Mouse (Mus musculus): ENCODE measurements around the gene Ctbp2. TPM values are rescaled to one million over a fixed set of nuclear protein-coding genes. Genes with fewer than 3 reads are reported as not detected.
"Not testable (repeated sequence)": the region's sequence is repeated elsewhere in the genome, so short reads cannot be mapped to it uniquely, and the experiment has no call there.

Gene Ctbp2
- total RNA-seq, 2 experiments from 2014 or later: 30.1 to 30.6 TPM

- no peak overlapping the region for H3K27ac ChIP-seq
- no peak for TF ChIP-seq CTCF (IDR thresholded peaks at IDR 0.05)
- no peak overlapping the region for H3K4me3 ChIP-seq
- no peak for DNase-seq (ENCODE audit: extremely low spot score in 1 of 2, low spot score in 2 of 2)
- intact Hi-C loops (cut with DNase I): no loop called here
These were observed 7.6 kb downstream of the Ctbp2 start for GRCm38 (mm10) chr7:133116542-133116941.

- no peak overlapping the region for H3K27ac ChIP-seq
- H3K4me3 ChIP-seq: no peak overlapping the region
- intact Hi-C loops (cut with DNase I): no loop called here
- TF ChIP-seq CTCF (IDR thresholded peaks at IDR 0.05): no peak
- no peak for DNase-seq (ENCODE audit: extremely low spot score in 1 of 2, low spot score in 2 of 2)
These were observed 8.3 kb downstream of the Ctbp2 start for GRCm38 (mm10) chr7:133115886-133116285.

- no peak for DNase-seq (ENCODE audit: extremely low spot score in 1 of 2, low spot score in 2 of 2)
- no peak overlapping the region for H3K27ac ChIP-seq
- no peak for TF ChIP-seq CTCF (IDR thresholded peaks at IDR 0.05)
- intact Hi-C loops (cut with DNase I): no loop called here
- no peak overlapping the region for H3K4me3 ChIP-seq
These were observed 9.2 kb downstream of the Ctbp2 start for GRCm38 (mm10) chr7:133114847-133115470.

GRCm38 (mm10) chr7:133113185-133113895 is 10.8 kb downstream of the Ctbp2 start:
- H3K27ac ChIP-seq: no peak overlapping the region
- no peak for DNase-seq (ENCODE audit: extremely low spot score in 1 of 2, low spot score in 2 of 2)
- peak; percentile 37 for TF ChIP-seq CTCF (IDR thresholded peaks at IDR 0.05)
- intact Hi-C loops (cut with DNase I): loop anchor here (2.0 kb wide), 1 partner anchor 81 kb away; no protein-coding TSS in a partner anchor
- H3K4me3 ChIP-seq: no peak overlapping the region

GRCm38 (mm10) chr7:133112351-133112831 is 11.8 kb downstream of the Ctbp2 start:
- no peak for DNase-seq (ENCODE audit: extremely low spot score in 1 of 2, low spot score in 2 of 2)
- Histone ChIP-seq H3K4me3 (no peak overlapping the region), H3K27ac (no peak overlapping the region)
- intact Hi-C loops (cut with DNase I): loop anchor here (2.0 kb wide), 1 partner anchor 80 kb away; no protein-coding TSS in a partner anchor
- TF ChIP-seq CTCF (IDR thresholded peaks at IDR 0.05): no peak

GRCm38 (mm10) chr7:133109442-133109841 is 14.7 kb downstream of the Ctbp2 start:
- no peak for TF ChIP-seq CTCF (IDR thresholded peaks at IDR 0.05)
- intact Hi-C loops (cut with DNase I): no loop called here
- Histone ChIP-seq H3K4me3 (no peak overlapping the region), H3K27ac (no peak overlapping the region)
- no peak for DNase-seq (ENCODE audit: extremely low spot score in 1 of 2, low spot score in 2 of 2)

- peak in 1 of 2 experiments; percentile 31 for DNase-seq (ENCODE audit: extremely low spot score in 1 of 2, low spot score in 2 of 2)
- no peak overlapping the region for H3K4me3 ChIP-seq
- intact Hi-C loops (cut with DNase I): no loop called here
- TF ChIP-seq CTCF (IDR thresholded peaks at IDR 0.05): no peak
- H3K27ac ChIP-seq: no peak overlapping the region
These were observed 15.5 kb downstream of the Ctbp2 start for GRCm38 (mm10) chr7:133108695-133109094.

- intact Hi-C loops (cut with DNase I): no loop called here
- H3K4me3 ChIP-seq: no peak overlapping the region
- TF ChIP-seq CTCF (IDR thresholded peaks at IDR 0.05): no peak
- no peak overlapping the region for H3K27ac ChIP-seq
- DNase-seq (ENCODE audit: extremely low spot score in 1 of 2, low spot score in 2 of 2): no peak
These were observed 21.6 kb downstream of the Ctbp2 start for GRCm38 (mm10) chr7:133102578-133102977.

- Histone ChIP-seq H3K4me3 (no peak overlapping the region), H3K27ac (no peak overlapping the region)
- DNase-seq (ENCODE audit: extremely low spot score in 1 of 2, low spot score in 2 of 2): no peak
- no peak for TF ChIP-seq CTCF (IDR thresholded peaks at IDR 0.05)
- intact Hi-C loops (cut with DNase I): no loop called here
These were observed 23.1 kb downstream of the Ctbp2 start for GRCm38 (mm10) chr7:133101070-133101469.

GRCm38 (mm10) chr7:133100178-133100577 is 24.0 kb downstream of the Ctbp2 start:
- intact Hi-C loops (cut with DNase I): no loop called here
- no peak for DNase-seq (ENCODE audit: extremely low spot score in 1 of 2, low spot score in 2 of 2)
- no peak overlapping the region for H3K27ac ChIP-seq
- no peak overlapping the region for H3K4me3 ChIP-seq
- no peak for TF ChIP-seq CTCF (IDR thresholded peaks at IDR 0.05)

- intact Hi-C loops (cut with DNase I): no loop called here
- Histone ChIP-seq H3K27ac (no peak overlapping the region), H3K4me3 (no peak overlapping the region)
- no peak for TF ChIP-seq CTCF (IDR thresholded peaks at IDR 0.05)
- DNase-seq (ENCODE audit: extremely low spot score in 1 of 2, low spot score in 2 of 2): no peak
These were observed 24.9 kb downstream of the Ctbp2 start for GRCm38 (mm10) chr7:133099266-133099665.

- TF ChIP-seq CTCF (IDR thresholded peaks at IDR 0.05): no peak
- DNase-seq (ENCODE audit: extremely low spot score in 1 of 2, low spot score in 2 of 2): no peak
- H3K27ac ChIP-seq: no peak overlapping the region
- intact Hi-C loops (cut with DNase I): no loop called here
- no peak overlapping the region for H3K4me3 ChIP-seq
These were observed 25.9 kb downstream of the Ctbp2 start for GRCm38 (mm10) chr7:133098118-133098793.

GRCm38 (mm10) chr7:133095610-133096009 is 28.5 kb downstream of the Ctbp2 start:
- intact Hi-C loops (cut with DNase I); DNase-seq (ENCODE audit: extremely low spot score in 1 of 2, low spot score in 2 of 2); H3K4me3 ChIP-seq; H3K27ac ChIP-seq: not testable (repeated sequence)
